Mouse (Mus musculus) embryonic facial prominence, embryonic 15.5 days (tissue): ENCODE data around the gene Adap2. TPM values are rescaled to one million over a fixed set of nuclear protein-coding genes. Genes with fewer than 3 reads are reported as not detected.

Source experiments
- ATAC-seq: fragments of 200-750 bp; cut with Nextera tagmentation; 2 replicates; pipeline ENCODE4 v1.8.0; 2017; ENCODE audit warnings: low read depth, moderate TSS enrichment; ENCODE audit not compliant: insufficient number of reproducible peaks, low FRiP score, low TSS enrichment
- H3K27ac ChIP-seq: fragments of 300-500 bp; sonication (generic); replicated peaks from 2 replicates; pipeline ENCODE4 v1.5.1; 2015; ENCODE audit warnings: mild to moderate bottlenecking, inconsistent platforms
- H3K27me3 ChIP-seq: fragments of 300-500 bp; sonication (generic); 2 replicates; pipeline ENCODE4 v1.6.1; 2015; ENCODE audit warnings: inconsistent platforms
- H3K36me3 ChIP-seq: fragments of 300-500 bp; sonication (generic); 2 replicates; pipeline ENCODE4 v1.6.1; 2015; ENCODE audit warnings: mild to moderate bottlenecking, inconsistent platforms
- H3K4me1 ChIP-seq: fragments of 300-500 bp; sonication (generic); 2 replicates; pipeline ENCODE4 v1.6.1; 2015; ENCODE audit warnings: inconsistent platforms
- H3K4me2 ChIP-seq: fragments of 300-500 bp; sonication (generic); replicated peaks from 2 replicates; pipeline ENCODE4 v1.6.1; 2015; ENCODE audit warnings: mild to moderate bottlenecking, inconsistent platforms
- H3K4me3 ChIP-seq: fragments of 300-500 bp; sonication (generic); replicated peaks from 2 replicates; pipeline ENCODE4 v1.5.1; 2015; ENCODE audit warnings: mild to moderate bottlenecking, inconsistent platforms
- H3K9ac ChIP-seq: fragments of 300-500 bp; sonication (generic); 2 replicates; pipeline ENCODE4 v1.6.1; 2015; ENCODE audit warnings: inconsistent platforms
- H3K9me3 ChIP-seq: fragments of 300-500 bp; sonication (generic); replicated peaks from 2 replicates; pipeline ENCODE4 v1.6.1; 2016; ENCODE audit warnings: inconsistent platforms
- WGBS: fragments of 180-500 bp; shearing (Covaris S2); methylation state at CpG from one replicate; pipeline ENCODE4 v1.1.7; 2015; 5-methylcytosine and 5-hydroxymethylcytosine counted together
- polyA plus RNA-seq: library from polyadenylated mRNA; unstranded; fragments of >200 nt; fragmentation: Nextera tagmentation; extraction: Ambion mirVana; gene quantifications from 2 replicates; pipeline ENCODE4 v1.2.1, GENCODE M21; 2015

The Adap2 gene
- polyA plus RNA-seq, 1 experiment from 2014 or later, result 3.0 TPM

DNA sequence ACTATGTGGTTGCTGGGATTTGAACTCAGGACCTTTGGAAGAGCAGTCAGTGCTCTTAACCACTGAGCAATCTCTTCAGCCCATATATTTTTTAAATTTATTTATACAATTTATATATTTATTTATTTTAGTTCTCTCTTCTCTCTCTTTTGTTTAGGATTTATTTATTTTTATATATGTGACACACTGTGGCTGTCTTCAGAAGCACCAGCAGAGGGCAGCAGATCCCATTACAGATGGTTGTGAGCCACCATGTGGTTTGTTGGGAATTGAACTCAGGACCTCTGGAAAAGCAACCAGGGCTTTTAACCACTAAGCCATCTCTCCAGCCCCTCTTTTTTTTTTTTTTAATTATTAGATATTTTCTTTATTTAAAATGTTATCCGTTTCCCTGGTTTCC lies 46.4 kb downstream of the Adap2 start:
- 70% methylated on average over 1 of the region's 1 CpGs for WGBS
- H3K27ac ChIP-seq, result no peak overlapping the region

DNA sequence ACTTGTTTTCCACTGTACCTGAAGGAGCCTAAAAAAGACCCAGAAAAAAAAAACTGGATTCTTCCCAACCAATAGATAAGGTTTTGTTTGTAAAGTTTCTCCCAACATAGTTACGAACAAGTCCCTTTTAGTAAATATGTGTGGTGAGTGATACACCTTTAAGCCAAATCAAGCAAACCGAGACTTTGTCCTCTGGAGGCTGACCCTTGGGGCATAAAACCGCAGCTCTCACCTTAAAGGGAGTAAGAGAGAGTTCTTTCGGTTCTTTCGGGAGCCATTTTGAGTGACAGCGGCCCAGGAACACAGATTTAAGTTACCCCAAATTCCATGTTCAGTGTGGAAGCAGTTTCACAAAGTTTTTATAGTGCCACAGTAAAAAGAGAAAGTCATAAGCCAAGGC lies 48.4 kb downstream of the Adap2 start:
- no peak overlapping the region for H3K4me3 ChIP-seq
- H3K9ac ChIP-seq, result no peak overlapping the region
- 66% methylated on average over 6 of the region's 6 CpGs for WGBS
- H3K27me3 ChIP-seq, result no peaks in the 10 kb centered on the region
- no peaks in the 10 kb centered on the region for H3K36me3 ChIP-seq
- no peak overlapping the region for H3K4me2 ChIP-seq
- ATAC-seq, result no peak
- no peak overlapping the region for H3K27ac ChIP-seq
- no peaks in the 10 kb centered on the region for H3K9me3 ChIP-seq
- H3K4me1 ChIP-seq, result no peaks in the 10 kb centered on the region

More for the DNA sequence above, 46.4 kb downstream of the Adap2 start:
- Histone ChIP-seq H3K36me3 (no peaks in the 10 kb centered on the region), H3K9me3 (no peaks in the 10 kb centered on the region), H3K27me3 (no peaks in the 10 kb centered on the region), H3K4me2 (no peak overlapping the region), H3K4me3 (no peak overlapping the region), H3K4me1 (no peaks in the 10 kb centered on the region), H3K9ac (no peak overlapping the region)
- no peak for ATAC-seq

- H3K9ac ChIP-seq, result no peak overlapping the region
- H3K36me3 ChIP-seq, result no peaks in the 10 kb centered on the region
- no peak overlapping the region for H3K4me2 ChIP-seq
- no peaks in the 10 kb centered on the region for H3K9me3 ChIP-seq
- H3K27ac ChIP-seq, result no peak overlapping the region
- H3K27me3 ChIP-seq, result no peaks in the 10 kb centered on the region
- 71% methylated on average over 3 of the region's 3 CpGs for WGBS
- 0 out of 2 replicates have a peak, but pooled peaks cover 3% of the 10 kb centered on the region for H3K4me1 ChIP-seq
- no peak for ATAC-seq
- no peak overlapping the region for H3K4me3 ChIP-seq
Measured at GRCm38 (mm10) chr11:80204037-80204436, 50.1 kb downstream of the Adap2 start.

- H3K4me1 ChIP-seq, result 0 out of 2 replicates have a peak, but pooled peaks cover 4% of the 10 kb centered on the region
- no peak overlapping the region for H3K4me3 ChIP-seq
- no peaks in the 10 kb centered on the region for H3K27me3 ChIP-seq
- H3K9ac ChIP-seq, result no peak overlapping the region
- no peaks in the 10 kb centered on the region for H3K36me3 ChIP-seq
- no peaks in the 10 kb centered on the region for H3K9me3 ChIP-seq
- WGBS, result 56% methylated on average over 5 of the region's 5 CpGs
- no peak overlapping the region for H3K27ac ChIP-seq
- H3K4me2 ChIP-seq, result no peak overlapping the region
- ATAC-seq, result no peak
Measured at GRCm38 (mm10) chr11:80204941-80205340, 51.0 kb downstream of the Adap2 start.

DNA sequence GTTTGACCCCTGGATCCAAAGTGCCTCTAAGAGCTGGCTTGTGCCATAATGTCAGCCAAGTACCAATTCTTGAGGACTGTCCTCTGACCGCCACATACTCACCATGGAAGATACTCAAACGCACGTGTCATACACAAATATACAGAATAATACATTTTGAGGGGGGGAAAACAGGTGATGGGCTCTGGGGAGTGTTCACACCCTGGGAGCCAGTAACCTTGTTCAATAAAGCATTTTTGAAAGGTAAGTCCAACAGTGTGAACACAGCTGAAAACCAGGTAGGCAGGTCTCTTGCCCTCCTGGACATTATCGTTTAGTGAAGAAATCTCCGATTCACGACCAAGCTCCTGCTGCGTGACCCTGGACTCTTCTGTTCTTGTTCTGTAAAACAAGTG lies 54.6 kb downstream of the Adap2 start:
- Histone ChIP-seq H3K27me3 (no peaks in the 10 kb centered on the region), H3K36me3 (no peaks in the 10 kb centered on the region), H3K27ac (no peak overlapping the region), H3K4me1 (peaks cover 17% of the 10 kb centered on the region), H3K9ac (peak overlapping the region; percentile 73; the same call in 1 of the 2 replicates), H3K9me3 (no peaks in the 10 kb centered on the region), H3K4me2 (no peak overlapping the region), H3K4me3 (peak overlapping the region; percentile 74)
- 35% methylated on average over 7 of the region's 7 CpGs for WGBS
- no peak for ATAC-seq

DNA sequence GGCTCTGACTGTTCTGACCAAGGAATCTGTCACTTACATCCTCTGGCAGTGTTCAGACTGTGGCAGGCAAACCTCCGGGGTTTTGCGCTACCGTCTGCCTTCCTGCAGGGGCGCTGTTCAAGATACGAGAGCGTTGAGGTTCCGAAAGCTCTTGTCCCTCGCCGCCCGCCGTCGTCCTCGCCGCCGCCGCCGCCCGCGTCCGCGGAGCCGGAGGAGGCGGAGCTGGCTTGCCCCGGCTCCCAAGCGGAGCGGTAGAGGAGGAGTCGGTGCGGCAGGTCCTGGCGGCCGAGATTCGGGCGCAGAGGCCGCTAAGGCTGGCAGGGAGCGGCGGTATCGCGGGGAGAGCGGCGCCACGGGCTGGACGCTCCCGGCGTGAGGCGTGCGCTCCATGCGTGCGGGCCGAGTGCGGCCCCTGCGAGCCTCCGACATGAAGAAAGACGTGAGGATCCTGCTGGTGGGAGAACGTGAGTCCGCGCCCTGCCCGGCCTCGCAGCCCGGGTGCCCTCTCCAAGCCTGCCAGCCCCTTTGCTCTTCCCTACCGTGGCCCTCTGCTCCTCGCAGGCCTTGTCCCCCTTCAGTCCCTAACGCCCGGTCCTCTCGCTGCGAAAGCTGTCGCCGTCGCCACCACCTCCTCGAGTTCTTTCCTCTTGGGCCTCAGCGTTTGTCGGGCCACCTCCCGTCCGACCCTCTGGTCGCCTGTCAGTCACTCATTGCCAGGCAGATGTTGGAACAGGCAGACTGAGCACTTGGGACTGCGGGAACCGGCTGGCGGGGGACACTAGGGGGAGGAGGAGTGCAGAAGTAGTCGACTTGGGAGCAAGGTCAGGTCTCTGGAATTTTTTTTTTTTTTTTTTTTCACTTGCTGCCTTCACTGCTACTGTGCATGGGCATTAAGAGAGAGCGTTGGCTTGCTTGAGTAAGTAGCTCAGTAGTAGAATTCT lies 55.2 kb downstream of the Adap2 start, which contains the start of gene Rhot1:
Gene Rhot1 (plus strand): TSS at position 160 of the 941 bp plus-strand sequence.
- Histone ChIP-seq H3K4me3 (peak within 1 kb of the TSS; percentile 74), H3K27ac (peak within 1 kb of the TSS; percentile 93), H3K27me3 (no peaks in the 10 kb centered on the region), H3K9ac (peak within 1 kb of the TSS; percentile 73), H3K4me1 (peaks cover 17% of the 10 kb centered on the region), H3K9me3 (no peaks in the 10 kb centered on the region), H3K36me3 (no peaks in the 10 kb centered on the region), H3K4me2 (peak within 1 kb of the TSS; percentile 51)
- WGBS, result under 1% methylated on average over 78 of the region's 78 CpGs
- peak; percentile 92 for ATAC-seq

GRCm38 (mm10) chr11:80210321-80210720 lies 56.4 kb downstream of the Adap2 start:
- 32% methylated on average over 6 of the region's 6 CpGs for WGBS
- Histone ChIP-seq H3K36me3 (no peaks in the 10 kb centered on the region; the same call in 1 of the 2 replicates), H3K9ac (no peak overlapping the region), H3K27me3 (no peaks in the 10 kb centered on the region), H3K4me1 (peaks cover 17% of the 10 kb centered on the region), H3K4me2 (peak overlapping the region; percentile 51), H3K27ac (no peak overlapping the region), H3K4me3 (peak overlapping the region; percentile 74), H3K9me3 (no peaks in the 10 kb centered on the region)
- no peak for ATAC-seq

DNA sequence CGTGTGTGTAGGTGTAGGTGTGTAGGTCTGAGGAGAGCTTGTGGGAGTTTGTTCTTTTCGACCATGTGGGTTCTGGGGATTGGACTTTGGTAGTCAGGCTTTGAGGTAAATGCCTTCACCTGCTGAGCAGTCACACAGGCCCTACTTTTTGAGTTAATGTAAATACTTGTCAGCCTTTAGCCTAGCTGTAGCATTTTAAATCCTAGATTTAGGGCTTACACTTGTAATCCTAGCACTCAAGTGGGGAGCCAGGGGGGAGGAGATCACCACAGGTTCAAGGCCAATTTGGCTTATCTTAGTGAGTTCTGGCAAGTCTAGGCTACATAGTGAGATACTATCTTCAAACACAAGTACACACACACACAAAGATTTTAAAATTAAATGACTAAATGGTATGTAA lies 58.4 kb downstream of the Adap2 start:
- Histone ChIP-seq H3K27me3 (no peaks in the 10 kb centered on the region), H3K4me3 (no peak overlapping the region), H3K9me3 (no peaks in the 10 kb centered on the region), H3K4me2 (no peak overlapping the region), H3K27ac (no peak overlapping the region), H3K36me3 (no peaks in the 10 kb centered on the region; the same call in 1 of the 2 replicates), H3K9ac (no peak overlapping the region), H3K4me1 (peaks cover 17% of the 10 kb centered on the region)
- ATAC-seq, result no peak
- WGBS, result 92% methylated on average over 2 of the region's 2 CpGs

DNA sequence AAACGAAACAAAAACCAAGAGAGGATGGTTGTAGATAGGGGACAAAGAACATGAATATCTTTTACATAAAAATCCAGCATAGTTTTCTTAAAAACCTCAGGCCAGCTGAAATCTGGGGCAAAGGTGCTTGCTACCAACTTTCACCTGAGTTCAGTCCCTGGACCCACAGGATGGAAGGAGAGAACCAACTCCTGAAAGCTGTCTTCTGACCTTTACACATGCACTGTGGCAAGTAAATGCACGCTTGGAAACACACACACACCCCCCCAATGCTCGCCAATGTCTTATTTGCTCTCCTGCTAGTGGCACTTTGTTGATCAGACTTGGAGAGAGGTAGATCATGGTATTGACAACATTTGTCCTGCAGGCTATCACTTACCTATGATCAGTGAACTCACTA lies 61.4 kb downstream of the Adap2 start:
- Histone ChIP-seq H3K4me3 (no peak overlapping the region), H3K36me3 (peaks cover 8% of the 10 kb centered on the region; the same call in 1 of the 2 replicates), H3K27me3 (no peaks in the 10 kb centered on the region), H3K9ac (no peak overlapping the region), H3K4me1 (peaks cover 14% of the 10 kb centered on the region), H3K27ac (no peak overlapping the region), H3K9me3 (no peaks in the 10 kb centered on the region), H3K4me2 (no peak overlapping the region)
- 92% methylated on average over 3 of the region's 3 CpGs for WGBS
- ATAC-seq, result no peak

GRCm38 (mm10) chr11:80218657-80219293 lies 64.9 kb downstream of the Adap2 start:
- H3K4me1 ChIP-seq, result 0 out of 2 replicates have a peak, but pooled peaks cover 4% of the 10 kb centered on the region
- H3K9me3 ChIP-seq, result no peaks in the 10 kb centered on the region
- H3K4me2 ChIP-seq, result no peak overlapping the region
- no peak overlapping the region for H3K27ac ChIP-seq
- no peak overlapping the region for H3K9ac ChIP-seq
- ATAC-seq, result no peak
- 73% methylated on average over 11 of the region's 11 CpGs for WGBS
- no peak overlapping the region for H3K4me3 ChIP-seq
- H3K36me3 ChIP-seq, result peaks cover 30% of the 10 kb centered on the region
- H3K27me3 ChIP-seq, result no peaks in the 10 kb centered on the region
